Mouse (Mus musculus) olfactory bulb, adult 2 months (tissue): ENCODE results near the gene Pou3f3. TPM values are rescaled to one million over a fixed set of nuclear protein-coding genes. Genes with fewer than 3 reads are reported as not detected.

ENCODE experiments used
- H3K27ac ChIP-seq: fragments of 200-500 bp; 2 replicates; pipeline ENCODE4 v1.5.1; 2012; ENCODE audit warnings: low read depth, low read length; ENCODE audit not compliant: insufficient read depth
- H3K4me1 ChIP-seq: fragments of 200-500 bp; 2 replicates; pipeline ENCODE4 v1.6.1; 2012; ENCODE audit warnings: low read length; ENCODE audit not compliant: control insufficient read depth, insufficient read depth
- H3K4me3 ChIP-seq: fragments of 200-500 bp; 2 replicates; pipeline ENCODE4 v1.5.1; 2012; ENCODE audit warnings: mild to moderate bottlenecking, low read depth, low read length, moderate library complexity; ENCODE audit not compliant: insufficient read depth
- CTCF ChIP-seq: fragments of 200-500 bp; IDR thresholded peaks from 2 replicates; pipeline ENCODE4 v1.5.1; 2012; ENCODE audit warnings: low read depth, mild to moderate bottlenecking, low read length, moderate library complexity; ENCODE audit not compliant: insufficient read depth
- POLR2A ChIP-seq: fragments of 200-500 bp; IDR thresholded peaks from 2 replicates; pipeline ENCODE4 v1.6.1; 2012; ENCODE audit warnings: mild to moderate bottlenecking, low read depth, low read length, moderate library complexity; ENCODE audit not compliant: insufficient read depth
- WGBS: fragments of 180-500 bp; shearing (Covaris S2); methylation state at CpG from one replicate; pipeline ENCODE4 v1.1.7; 2018; 5-methylcytosine and 5-hydroxymethylcytosine counted together
- polyA plus RNA-seq: library from polyadenylated mRNA; stranded (reverse); fragments of >200 nt; gene quantifications from 2 replicates; pipeline ENCODE4 v1.2.4, GENCODE M21; 2012; ENCODE audit warnings: low replicate concordance; ENCODE audit not compliant: missing spikeins, insufficient read depth, insufficient read length

Pou3f3 gene
- polyA plus RNA-seq, 1 experiment, result not detected

GRCm38 (mm10) chr1:42686194-42687131, 9.1 kb upstream of the Pou3f3 start:
- Histone ChIP-seq H3K4me1 (peaks cover 21% of the 10 kb centered on the region), H3K4me3 (peak overlapping the region; percentile 47), H3K27ac (peak overlapping the region; percentile 49)
- TF ChIP-seq CTCF, result no peak
- no peak for TF ChIP-seq POLR2A
- 3% methylated on average over 53 of the region's 53 CpGs for WGBS

- Histone ChIP-seq H3K4me1 (peaks cover 21% of the 10 kb centered on the region), H3K4me3 (no peak overlapping the region), H3K27ac (peak overlapping the region; percentile 63; the same call in 1 of the 2 replicates)
- 58% methylated on average over 12 of the region's 12 CpGs for WGBS
- TF ChIP-seq CTCF (no peak), POLR2A (no peak)
Observed at GRCm38 (mm10) chr1:42687271-42687670, 8.3 kb upstream of the Pou3f3 start.

GRCm38 (mm10) chr1:42687756-42688540, 7.6 kb upstream of the Pou3f3 start:
- TF ChIP-seq CTCF (no peak), POLR2A (no peak)
- Histone ChIP-seq H3K4me3 (no peak overlapping the region), H3K27ac (no peak overlapping the region), H3K4me1 (peaks cover 21% of the 10 kb centered on the region)
- WGBS, result 67% methylated on average over 7 of the region's 7 CpGs

DNA sequence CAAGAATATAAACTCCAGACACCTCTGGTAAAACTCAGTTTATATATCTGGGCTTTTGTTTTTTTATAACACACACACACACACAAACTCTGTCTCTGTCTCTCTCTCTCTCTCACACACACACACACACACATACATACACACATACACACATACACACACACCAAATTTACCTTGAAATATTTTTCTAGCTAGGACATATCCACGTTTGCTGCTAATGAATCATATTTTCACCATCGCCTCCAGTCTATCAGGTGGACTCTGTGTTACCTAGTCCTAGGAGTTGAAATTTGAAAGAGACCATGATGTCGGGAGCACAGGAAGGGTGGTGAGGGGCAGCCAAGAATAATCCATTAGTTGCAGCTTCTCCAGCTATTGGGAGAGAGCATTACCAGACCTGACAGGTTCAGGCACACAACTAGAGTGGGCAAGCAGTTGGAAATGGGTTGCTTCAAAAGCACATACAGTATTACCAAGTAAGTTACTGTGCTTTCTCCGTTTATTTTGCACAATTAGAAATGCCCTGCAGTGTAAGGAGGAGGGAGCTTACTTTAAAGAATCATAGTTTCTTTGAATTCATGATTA, 6.9 kb upstream of the Pou3f3 start:
- WGBS, result 68% methylated on average over 4 of the region's 4 CpGs
- Histone ChIP-seq H3K4me1 (peaks cover 21% of the 10 kb centered on the region), H3K4me3 (no peak overlapping the region), H3K27ac (no peak overlapping the region)
- TF ChIP-seq POLR2A (no peak), CTCF (no peak)

DNA sequence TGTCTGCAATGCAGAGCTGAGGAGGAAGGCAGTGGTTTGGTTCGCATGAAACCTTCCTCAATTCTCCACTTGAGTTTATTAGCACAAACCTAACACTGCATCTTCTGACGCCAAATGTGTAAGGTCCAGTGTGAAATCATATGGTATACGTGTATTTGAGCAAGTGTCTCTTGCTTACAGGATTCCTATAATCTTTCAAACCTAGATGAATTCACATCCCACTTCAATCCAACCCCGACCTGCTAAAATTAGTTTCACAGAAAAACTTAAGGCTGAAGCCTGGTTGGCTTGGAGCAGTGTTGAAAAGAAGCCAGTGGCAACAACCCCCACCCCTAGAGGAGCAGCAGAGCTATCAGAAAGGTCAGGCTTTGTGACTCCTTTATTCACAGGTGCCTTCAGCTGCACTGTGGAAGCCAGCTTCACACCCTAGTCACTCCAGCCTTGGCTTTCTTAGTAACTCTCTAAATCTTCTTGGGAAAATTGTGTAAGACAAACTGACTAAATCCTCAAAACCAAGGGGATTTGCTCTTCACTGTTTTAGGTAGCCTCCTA, 5.5 kb upstream of the Pou3f3 start:
- WGBS, result 79% methylated on average over 4 of the region's 4 CpGs
- Histone ChIP-seq H3K4me3 (no peak overlapping the region), H3K27ac (no peak overlapping the region), H3K4me1 (peaks cover 24% of the 10 kb centered on the region)
- no peak for TF ChIP-seq POLR2A
- TF ChIP-seq CTCF, result no peak

DNA sequence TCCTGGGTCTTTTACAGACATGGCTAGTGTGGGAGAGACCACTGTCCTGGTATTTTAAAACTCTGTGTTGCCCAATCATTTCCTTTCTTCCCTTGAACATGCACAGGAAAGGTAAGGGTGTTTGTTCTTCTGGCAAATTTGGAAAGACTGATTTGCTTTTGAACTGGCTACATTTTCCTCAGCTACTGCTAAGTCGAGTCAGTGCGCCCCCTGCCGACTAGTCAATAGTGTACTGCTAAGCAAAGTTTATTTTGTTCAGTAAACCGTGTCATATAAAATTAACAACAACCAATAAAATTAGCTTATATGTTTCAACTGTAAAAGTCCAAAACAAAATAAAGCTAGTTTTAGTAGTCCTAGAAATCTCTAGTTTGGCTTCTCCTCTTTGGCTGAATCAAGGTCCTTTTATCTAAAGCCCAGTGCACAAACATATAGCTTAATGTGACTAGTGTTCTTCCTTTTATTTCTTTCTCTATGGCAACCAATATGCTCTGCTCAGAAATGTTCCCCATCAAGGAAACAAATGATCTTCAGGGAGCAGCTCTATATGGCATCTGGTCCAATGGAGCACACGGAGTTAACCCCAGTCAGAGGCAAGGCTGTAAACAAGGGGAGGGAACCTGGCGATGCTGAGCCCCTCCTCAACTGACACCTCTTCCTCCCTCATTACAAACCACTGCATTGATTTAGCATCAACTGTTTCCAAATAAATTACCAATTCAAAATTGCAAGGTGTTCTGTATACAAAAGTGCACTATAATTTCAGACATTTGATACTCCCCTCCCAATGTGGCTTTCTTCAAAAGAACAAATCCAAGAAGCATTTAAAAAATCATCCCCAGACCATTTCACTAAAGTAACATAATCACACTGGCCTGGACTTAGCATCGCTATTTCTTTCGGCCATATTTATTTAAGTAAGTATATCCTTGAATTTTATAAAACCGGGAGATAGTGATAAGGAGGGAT, 4.1 kb upstream of the Pou3f3 start:
- no peak overlapping the region for H3K27ac ChIP-seq
- H3K4me3 ChIP-seq, result no peak overlapping the region
- peaks cover 25% of the 10 kb centered on the region for H3K4me1 ChIP-seq
- TF ChIP-seq CTCF, result no peak
- TF ChIP-seq POLR2A, result no peak
- WGBS, result 26% methylated on average over 9 of the region's 9 CpGs

- TF ChIP-seq CTCF (no peak), POLR2A (no peak)
- 75% methylated on average over 1 of the region's 1 CpGs for whole genome bisulfite sequencing
- peak overlapping the region; percentile 29; the same call in 1 of the 2 replicates for H3K4me3 ChIP-seq
- peaks cover 25% of the 10 kb centered on the region for H3K4me1 ChIP-seq
- H3K27ac ChIP-seq, result peak overlapping the region; percentile 62; the same call in 1 of the 2 replicates
Observed at GRCm38 (mm10) chr1:42692221-42692620, 3.3 kb upstream of the Pou3f3 start.
